Mouse (Mus musculus): ENCODE measurements around the gene Plpp3.

DNA sequence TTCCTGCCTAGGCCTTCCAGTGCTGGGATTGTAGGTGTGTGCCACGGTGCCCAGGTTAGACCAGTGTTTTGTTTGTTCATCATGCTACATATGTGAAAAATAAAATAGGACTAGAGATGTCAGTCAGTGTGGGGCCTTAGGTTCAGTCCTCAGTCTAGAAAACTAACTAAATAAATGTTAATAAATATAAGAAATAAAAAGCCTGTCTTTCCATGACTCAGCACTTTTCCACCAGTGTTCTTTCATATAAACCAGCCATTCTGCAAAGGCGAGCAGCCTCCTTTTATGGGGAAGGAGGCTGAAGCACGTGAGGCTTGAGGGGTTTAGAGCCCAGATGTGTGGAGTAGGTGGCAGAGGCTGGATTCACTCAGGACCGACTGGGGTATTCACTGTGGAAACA, 50.5 kb downstream of the Plpp3 start:
- TF ChIP-seq CTCF (IDR thresholded peaks at IDR 0.05; ENCODE audit: borderline replicate concordance, control insufficient read depth, extremely low read depth, insufficient read depth, low read length, poor library complexity) (no peak), POLR2A (IDR thresholded peaks at IDR 0.05; ENCODE audit: control insufficient read depth, extremely low read depth, insufficient read depth, low read length, poor library complexity) (no peak)

All from thymus, adult 2 months (tissue).